Mouse (Mus musculus): ENCODE results near the gene Zfp622. TPM values are rescaled to one million over a fixed set of nuclear protein-coding genes. Genes with fewer than 3 reads are reported as not detected.

Gene Zfp622
- polyA plus RNA-seq (2014; fragmentation: Illumina TruSeq; extraction: RNeasy Lipid Tissue Mini Kit (QIAGEN cat#74804); ENCODE audit: low replicate concordance): 16.4 TPM

DNA sequence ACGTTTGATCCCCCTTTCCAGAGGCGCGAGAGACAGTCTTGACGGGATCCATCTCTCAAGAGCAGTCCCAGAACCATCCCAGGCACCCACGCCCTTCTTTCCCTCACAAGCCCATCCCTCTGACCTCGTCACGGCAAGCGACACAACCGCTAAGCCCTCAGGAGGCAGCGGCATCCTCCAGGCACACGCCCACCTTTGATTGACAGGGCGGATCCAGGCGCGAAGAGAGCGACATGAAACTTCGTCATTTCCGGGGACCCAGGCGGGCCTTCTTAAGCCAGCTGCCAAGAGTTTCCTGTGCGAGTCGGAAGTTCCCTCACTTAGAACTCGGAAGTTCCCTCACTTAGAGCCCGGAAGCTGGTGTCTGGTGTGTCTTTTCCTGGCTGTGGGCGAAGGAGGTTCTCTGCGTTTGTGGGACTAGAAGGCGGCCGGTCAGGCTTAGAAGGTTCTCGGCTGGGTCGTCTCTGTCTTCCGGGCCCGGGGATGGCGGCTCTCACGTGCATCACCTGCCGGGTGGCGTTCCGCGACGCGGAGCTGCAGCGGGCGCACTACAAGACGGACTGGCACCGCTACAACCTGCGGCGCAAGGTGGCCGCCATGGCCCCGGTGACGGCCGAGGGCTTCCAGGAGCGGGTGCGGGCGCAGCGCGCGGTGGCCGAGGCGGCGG lies at the start of gene Zfp622:
Gene Zfp622, plus strand, starts transcription at position 300 of the 667 bp plus-strand sequence.

Other genes starting within 250 kb of the Zfp622 start
- gene Retreg1, start 141.2 kb upstream of the Zfp622 start, polyA plus RNA-seq (2014; fragmentation: Illumina TruSeq; extraction: RNeasy Lipid Tissue Mini Kit (QIAGEN cat#74804); ENCODE audit: low replicate concordance): 157 TPM

All from small intestine, adult 10 weeks (tissue).